Mouse (Mus musculus): ENCODE results near the gene Zfp326. TPM values are rescaled to one million over a fixed set of nuclear protein-coding genes. Genes with fewer than 3 reads are reported as not detected.
"Not testable (repeated sequence)": the region's sequence is repeated elsewhere in the genome, so short reads cannot be mapped to it uniquely, and the experiment has no call there.

Zfp326 gene
- total RNA-seq, 2 experiments from 2014 or later = 41.4 to 45.9 TPM

DNA sequence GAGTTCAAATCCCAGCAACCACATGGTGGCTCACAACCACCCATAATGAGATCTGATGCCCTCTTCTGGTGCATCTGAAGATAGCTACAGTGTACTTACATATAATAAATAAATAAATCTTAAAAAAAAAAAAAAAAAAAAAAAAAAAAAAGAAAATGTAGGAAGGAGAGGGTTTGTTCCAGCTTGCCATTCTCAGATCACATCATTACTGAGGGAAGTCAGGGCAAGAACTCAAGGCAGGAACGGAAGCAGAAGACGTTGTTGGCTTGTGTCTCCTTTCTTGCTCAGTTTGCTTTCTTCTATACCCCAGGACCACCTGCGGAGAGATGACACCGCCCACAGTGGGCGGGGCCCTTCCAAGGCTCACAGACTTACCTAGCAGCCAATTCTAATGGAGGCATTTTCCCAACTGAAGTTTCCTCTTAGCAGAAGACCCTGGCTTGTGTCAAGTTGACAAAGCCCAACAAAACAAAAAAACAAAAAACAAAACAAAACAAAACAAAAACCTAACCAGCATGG, 11.2 kb upstream of the Zfp326 start:
- not testable (repeated sequence) for DNase-seq (ENCODE audit: low spot score in 2 of 2)

- DNase-seq (ENCODE audit: low spot score in 2 of 2) = no peak
Observed at GRCm38 (mm10) chr5:105867427-105867826, 8.9 kb upstream of the Zfp326 start.

GRCm38 (mm10) chr5:105867841-105868447, 8.4 kb upstream of the Zfp326 start:
- no peak for DNase-seq (ENCODE audit: low spot score in 2 of 2)

GRCm38 (mm10) chr5:105868593-105868992, 7.8 kb upstream of the Zfp326 start:
- DNase-seq (ENCODE audit: low spot score in 2 of 2) = peak; percentile 88 to 90

GRCm38 (mm10) chr5:105869739-105870138, 6.6 kb upstream of the Zfp326 start:
- DNase-seq (ENCODE audit: low spot score in 2 of 2) = no peak

- DNase-seq (ENCODE audit: low spot score in 2 of 2) = no peak
Observed at GRCm38 (mm10) chr5:105871140-105871539, 5.2 kb upstream of the Zfp326 start.

- no peak for DNase-seq (ENCODE audit: low spot score in 2 of 2)
Observed at GRCm38 (mm10) chr5:105872176-105872575, 4.2 kb upstream of the Zfp326 start.

- no peak for DNase-seq (ENCODE audit: low spot score in 2 of 2)
Observed at GRCm38 (mm10) chr5:105872916-105873315, 3.4 kb upstream of the Zfp326 start.

DNA sequence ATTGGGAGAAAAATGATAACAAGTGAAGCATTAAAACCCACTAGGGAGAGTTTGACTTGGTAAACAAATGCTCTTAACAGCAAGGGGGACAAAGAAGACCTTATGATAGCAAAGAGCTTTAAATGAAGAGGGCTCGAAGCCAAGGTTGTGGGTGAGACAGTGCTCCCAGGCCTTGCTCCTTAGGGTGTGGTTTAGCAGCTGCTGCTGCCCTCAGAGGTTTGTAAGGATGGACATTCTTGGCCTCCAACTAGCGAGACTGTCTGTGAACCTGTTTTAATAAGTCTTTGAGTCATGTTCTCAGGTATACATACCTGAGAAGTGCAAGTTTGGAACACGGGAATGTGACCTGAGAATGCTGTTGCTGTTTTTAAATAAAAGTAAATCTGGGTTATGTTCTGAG, 2.6 kb upstream of the Zfp326 start:
- DNase-seq (ENCODE audit: low spot score in 2 of 2) = no peak

DNA sequence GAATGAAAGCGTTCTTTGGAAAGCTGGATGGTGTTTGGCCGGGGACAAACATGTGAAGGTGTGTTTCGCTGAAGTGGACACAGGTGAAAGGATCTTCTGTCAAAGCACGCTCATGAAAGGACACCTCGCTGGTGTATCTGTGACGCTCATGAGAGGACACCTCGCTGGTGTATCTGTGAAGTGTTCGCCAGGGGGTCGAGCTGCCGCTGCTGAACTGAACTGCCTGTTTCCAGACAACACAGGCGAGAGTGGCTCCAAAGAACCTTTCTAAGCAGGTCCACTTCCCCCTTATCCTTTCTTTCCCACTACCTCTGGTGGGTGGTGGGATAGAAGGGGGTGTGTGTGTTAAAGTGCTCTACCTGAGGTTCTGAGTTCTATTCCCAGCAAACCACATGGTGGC, 1.9 kb upstream of the Zfp326 start:
- no peak for DNase-seq (ENCODE audit: low spot score in 2 of 2)

GRCm38 (mm10) chr5:105876925-105877774, 785 bp downstream of the Zfp326 start:
- DNase-seq (ENCODE audit: low spot score in 2 of 2) = peak in 1 of 2 experiments; percentile 41

- DNase-seq (ENCODE audit: low spot score in 2 of 2) = no peak
Observed at GRCm38 (mm10) chr5:105887317-105887716, 11.0 kb downstream of the Zfp326 start.

GRCm38 (mm10) chr5:105898161-105898560, 21.8 kb downstream of the Zfp326 start:
- DNase-seq (ENCODE audit: low spot score in 2 of 2) = no peak

GRCm38 (mm10) chr5:105909209-105909608, 32.8 kb downstream of the Zfp326 start:
- no peak for DNase-seq (ENCODE audit: low spot score in 2 of 2)

- DNase-seq (ENCODE audit: low spot score in 2 of 2) = no peak
Observed at GRCm38 (mm10) chr5:105909671-105910070, 33.3 kb downstream of the Zfp326 start.

DNA sequence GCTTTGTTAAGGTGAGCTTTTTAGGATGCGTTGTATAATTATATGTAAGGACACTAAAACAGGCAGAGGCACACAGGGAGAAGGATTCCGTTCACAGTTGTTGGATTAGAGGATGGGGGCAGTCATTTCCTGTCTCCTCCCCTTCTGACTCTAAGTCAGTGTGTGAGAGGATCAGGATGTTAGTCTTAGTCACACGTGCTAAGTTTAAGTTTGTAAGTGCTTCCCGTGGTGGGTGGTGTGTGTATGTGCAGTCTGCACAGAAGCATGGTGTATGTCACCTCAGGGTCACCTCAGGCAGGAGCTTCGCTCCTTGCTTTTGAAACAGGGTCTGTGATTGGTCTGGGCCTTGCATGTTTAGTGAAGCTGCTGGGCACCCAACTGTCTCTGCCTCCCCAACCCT, 35.1 kb downstream of the Zfp326 start:
- no peak for DNase-seq (ENCODE audit: low spot score in 2 of 2)

- DNase-seq (ENCODE audit: low spot score in 2 of 2) = no peak
Observed at GRCm38 (mm10) chr5:105917398-105917797, 41.0 kb downstream of the Zfp326 start.

DNA sequence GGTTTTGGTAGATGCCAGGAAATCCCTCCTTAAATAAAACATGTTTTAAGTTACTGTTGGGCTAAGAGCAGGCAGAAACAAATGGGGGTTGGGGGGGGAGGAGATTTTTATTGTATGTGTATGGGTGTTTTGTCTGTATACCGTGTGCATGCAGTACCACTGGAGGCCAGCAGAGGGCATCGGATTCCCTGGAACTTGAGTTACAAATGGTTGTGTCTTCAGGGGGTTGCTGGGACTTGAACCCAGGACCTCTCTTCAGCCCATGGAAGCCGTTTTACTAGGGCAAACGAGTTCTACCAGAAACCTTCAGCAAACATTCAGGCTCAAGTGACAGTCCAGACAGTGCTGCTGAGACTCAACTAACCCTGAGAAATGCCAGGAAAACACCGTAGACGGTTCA, 41.9 kb downstream of the Zfp326 start:
- peak in 1 of 2 experiments; percentile 25 for DNase-seq (ENCODE audit: low spot score in 2 of 2)

GRCm38 (mm10) chr5:105922818-105923487, 46.6 kb downstream of the Zfp326 start:
- no peak for DNase-seq (ENCODE audit: low spot score in 2 of 2)

DNA sequence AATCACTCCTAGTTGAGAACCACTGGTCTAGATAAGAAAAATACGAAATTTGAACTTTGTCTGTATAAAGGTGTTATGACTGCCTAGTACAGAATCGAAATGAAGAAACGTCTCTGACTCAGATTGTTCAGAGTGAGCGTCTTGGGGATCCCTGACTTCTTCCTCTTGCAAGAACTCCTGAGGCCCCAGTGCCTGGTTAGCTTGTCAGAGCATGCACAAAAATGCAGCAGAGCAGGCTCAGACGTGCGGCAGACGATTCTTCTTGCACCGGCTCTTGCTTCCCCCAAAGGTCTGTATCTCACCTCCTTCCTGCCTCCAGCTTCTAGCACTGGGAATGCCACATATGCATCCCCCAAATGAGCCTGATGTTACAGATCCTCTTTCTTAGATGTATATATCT, 48.0 kb downstream of the Zfp326 start:
- DNase-seq (ENCODE audit: low spot score in 2 of 2) = no peak

- DNase-seq (ENCODE audit: low spot score in 2 of 2) = peak in 1 of 2 experiments; percentile 20
Observed at GRCm38 (mm10) chr5:105925568-105926255, 49.3 kb downstream of the Zfp326 start.

All from layer of hippocampus, postnatal 10 days (tissue).